Mouse (Mus musculus): Measurements from ENCODE around the gene Zfp747. TPM values are rescaled to one million over a fixed set of nuclear protein-coding genes. Genes with fewer than 3 reads are reported as not detected.
A peak's percentile ranks its signal among the peaks of the same experiment; 100 is the strongest.

Zfp747 gene
- polyA plus RNA-seq, 1 experiment from 2014 or later = 9.1 TPM

DNA sequence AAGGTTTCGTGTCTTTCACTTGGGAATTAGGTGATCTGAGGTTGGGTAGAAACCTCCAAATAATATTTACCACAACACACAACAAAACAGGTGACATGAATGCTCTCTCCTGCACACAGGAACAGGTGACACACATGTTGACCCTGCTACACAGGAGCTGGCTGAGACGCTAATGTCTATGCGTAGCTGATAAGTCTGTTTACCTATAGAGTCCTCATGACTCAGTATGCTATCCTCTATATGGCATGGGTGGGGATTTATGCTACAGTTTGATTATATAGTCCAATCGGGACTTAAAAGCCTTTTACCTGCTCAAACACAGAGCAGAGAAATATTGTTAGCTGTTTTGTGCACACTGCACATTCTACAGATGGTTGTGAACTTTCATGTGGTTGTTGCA lies 15.6 kb downstream of the Zfp747 start:
- H3K4me1 ChIP-seq (ENCODE audit: control insufficient read depth, insufficient read depth, low read length) = peaks cover 6% of the 10 kb centered on the region; the same call in 1 of the 2 replicates
- WGBS = 80% methylated on average over 4 of the region's 4 CpGs
- no peaks in the 10 kb centered on the region for H3K36me3 ChIP-seq (ENCODE audit: control insufficient read depth, insufficient read depth, low read length)
- H3K27ac ChIP-seq (ENCODE audit: low read depth, low read length) = no peak overlapping the region
- ATAC-seq (ENCODE audit: low read depth) = no peak
- H3K4me2 ChIP-seq (ENCODE audit: low read depth, low read length) = no peak overlapping the region
- H3K27me3 ChIP-seq (ENCODE audit: control insufficient read depth, insufficient read depth, low read length) = no peaks in the 10 kb centered on the region
- H3K4me3 ChIP-seq (ENCODE audit: low read depth, low read length) = no peak overlapping the region
- H3K9ac ChIP-seq (replicated peaks; ENCODE audit: low read depth, low read length) = no peak overlapping the region
- no peaks in the 10 kb centered on the region for H3K9me3 ChIP-seq (ENCODE audit: control insufficient read depth, low read length)

DNA sequence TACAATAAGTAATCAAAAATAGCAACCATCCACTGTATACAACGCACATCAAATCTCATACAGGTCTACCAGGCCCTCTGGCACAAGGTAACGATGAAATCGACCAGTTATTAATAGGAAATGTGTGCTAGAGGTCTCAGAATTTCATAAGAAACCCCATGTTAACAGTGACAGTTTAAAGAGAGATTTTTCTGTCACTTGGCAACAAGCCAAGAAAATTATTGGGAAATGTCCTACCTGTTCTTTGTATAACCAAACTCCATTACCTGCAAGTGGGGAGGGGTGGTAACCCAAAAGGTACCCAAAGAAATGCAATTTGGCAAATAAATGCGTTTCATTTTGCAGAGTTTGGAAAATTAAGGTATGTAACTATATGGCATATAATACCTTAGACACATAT lies 17.4 kb downstream of the Zfp747 start:
- Histone ChIP-seq H3K4me2 (ENCODE audit: low read depth, low read length) (no peak overlapping the region), H3K9me3 (ENCODE audit: control insufficient read depth, low read length) (no peaks in the 10 kb centered on the region), H3K27ac (ENCODE audit: low read depth, low read length) (no peak overlapping the region), H3K4me3 (ENCODE audit: low read depth, low read length) (no peak overlapping the region), H3K27me3 (ENCODE audit: control insufficient read depth, insufficient read depth, low read length) (no peaks in the 10 kb centered on the region), H3K9ac (replicated peaks; ENCODE audit: low read depth, low read length) (no peak overlapping the region), H3K36me3 (ENCODE audit: control insufficient read depth, insufficient read depth, low read length) (no peaks in the 10 kb centered on the region), H3K4me1 (ENCODE audit: control insufficient read depth, insufficient read depth, low read length) (peaks cover 3% of the 10 kb centered on the region; the same call in 1 of the 2 replicates)
- WGBS = 73% methylated on average over 4 of the region's 4 CpGs
- no peak for ATAC-seq (ENCODE audit: low read depth)

DNA sequence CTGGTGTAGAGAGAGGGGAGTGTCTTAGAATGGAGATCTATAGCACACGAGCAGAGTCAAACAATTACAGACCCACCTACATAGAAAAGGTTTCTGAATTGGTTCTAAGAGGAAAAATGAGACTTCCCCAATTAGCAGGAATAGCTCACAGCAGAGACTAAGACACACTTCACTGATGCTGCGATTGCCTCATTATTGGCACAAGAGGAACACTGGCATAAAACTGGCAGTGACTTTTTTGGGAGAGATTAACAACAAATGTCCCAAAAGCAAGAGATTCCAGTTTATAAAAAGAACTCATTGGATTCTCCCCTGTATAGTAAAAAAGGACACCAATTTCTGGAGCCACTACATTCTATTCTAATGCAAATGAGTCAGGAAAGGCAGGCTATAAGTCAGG lies 18.0 kb downstream of the Zfp747 start:
- 63% methylated on average over 2 of the region's 2 CpGs for WGBS
- H3K4me2 ChIP-seq (ENCODE audit: low read depth, low read length) = no peak overlapping the region
- H3K4me1 ChIP-seq (ENCODE audit: control insufficient read depth, insufficient read depth, low read length) = no peaks in the 10 kb centered on the region
- H3K9me3 ChIP-seq (ENCODE audit: control insufficient read depth, low read length) = no peaks in the 10 kb centered on the region
- H3K27ac ChIP-seq (ENCODE audit: low read depth, low read length) = no peak overlapping the region
- no peak for ATAC-seq (ENCODE audit: low read depth)
- no peak overlapping the region for H3K4me3 ChIP-seq (ENCODE audit: low read depth, low read length)
- no peak overlapping the region for H3K9ac ChIP-seq (replicated peaks; ENCODE audit: low read depth, low read length)
- no peaks in the 10 kb centered on the region for H3K36me3 ChIP-seq (ENCODE audit: control insufficient read depth, insufficient read depth, low read length)
- no peaks in the 10 kb centered on the region for H3K27me3 ChIP-seq (ENCODE audit: control insufficient read depth, insufficient read depth, low read length)

DNA sequence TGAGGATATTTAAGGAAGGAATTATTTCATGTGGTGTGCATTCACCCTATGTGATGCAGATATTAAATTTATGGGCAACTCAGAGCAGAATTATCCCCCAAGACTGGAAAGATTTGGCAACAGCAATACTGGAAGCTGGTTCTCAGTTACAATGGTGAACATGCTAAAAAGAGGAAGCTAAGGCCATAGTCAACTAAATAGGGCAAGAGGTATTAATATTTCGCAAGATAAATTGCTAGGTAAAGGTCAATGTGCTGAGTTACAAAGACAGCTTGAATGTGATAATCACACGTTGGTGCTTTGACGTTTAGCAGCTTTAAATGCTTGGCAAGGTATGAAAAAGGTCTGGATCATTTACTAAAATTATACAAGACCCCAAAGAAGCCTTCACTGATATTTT lies 20.1 kb downstream of the Zfp747 start:
- Histone ChIP-seq H3K4me1 (ENCODE audit: control insufficient read depth, insufficient read depth, low read length) (no peaks in the 10 kb centered on the region), H3K27ac (ENCODE audit: low read depth, low read length) (no peak overlapping the region), H3K4me2 (ENCODE audit: low read depth, low read length) (no peak overlapping the region), H3K27me3 (ENCODE audit: control insufficient read depth, insufficient read depth, low read length) (no peaks in the 10 kb centered on the region), H3K9ac (replicated peaks; ENCODE audit: low read depth, low read length) (no peak overlapping the region), H3K9me3 (ENCODE audit: control insufficient read depth, low read length) (no peaks in the 10 kb centered on the region), H3K36me3 (ENCODE audit: control insufficient read depth, insufficient read depth, low read length) (no peaks in the 10 kb centered on the region), H3K4me3 (ENCODE audit: low read depth, low read length) (no peak overlapping the region)
- WGBS = 66% methylated on average over 3 of the region's 3 CpGs
- ATAC-seq (ENCODE audit: low read depth) = no peak

DNA sequence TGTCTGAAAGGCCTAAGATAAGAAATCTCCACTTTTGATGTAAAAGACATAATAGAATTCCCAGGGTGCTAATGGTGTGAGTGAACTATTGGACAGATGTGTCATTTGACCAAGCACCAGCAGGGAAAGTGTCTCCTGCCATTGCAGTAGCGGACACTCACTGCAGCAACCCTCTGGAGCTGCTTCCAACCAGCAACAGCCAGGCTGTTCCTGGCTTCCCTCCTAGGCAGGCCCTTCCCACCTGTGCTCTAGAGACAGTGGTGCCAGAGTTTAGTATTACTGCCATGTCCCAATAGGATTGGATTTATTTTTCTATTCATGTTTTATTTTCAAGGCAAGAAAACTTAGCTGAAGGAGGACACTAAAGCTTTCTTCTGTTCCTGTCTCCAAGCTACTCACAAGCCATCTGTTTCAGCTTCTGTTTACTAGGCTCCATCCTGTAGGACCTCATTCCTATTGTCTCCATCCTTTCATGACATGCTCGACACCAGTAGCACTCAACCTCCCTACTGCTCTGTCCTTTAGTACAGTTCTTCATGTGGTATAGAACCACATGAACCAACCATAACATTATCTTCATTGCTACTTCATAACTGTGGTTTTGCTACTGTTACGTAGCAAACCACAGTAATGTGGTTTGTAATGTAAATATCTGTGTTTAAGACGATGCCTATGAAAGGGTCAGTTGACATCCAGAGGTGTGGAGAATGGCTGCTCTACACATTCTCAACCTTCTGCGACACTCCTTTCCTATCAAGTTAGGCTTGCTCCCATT lies 24.4 kb downstream of the Zfp747 start:
- H3K27ac ChIP-seq (ENCODE audit: low read depth, low read length) = no peak overlapping the region
- H3K27me3 ChIP-seq (ENCODE audit: control insufficient read depth, insufficient read depth, low read length) = no peaks in the 10 kb centered on the region
- H3K9ac ChIP-seq (replicated peaks; ENCODE audit: low read depth, low read length) = no peak overlapping the region
- 89% methylated on average over 5 of the region's 5 CpGs for WGBS
- ATAC-seq (ENCODE audit: low read depth) = no peak
- H3K9me3 ChIP-seq (ENCODE audit: control insufficient read depth, low read length) = no peaks in the 10 kb centered on the region
- peaks cover 5% of the 10 kb centered on the region; the same call in 1 of the 2 replicates for H3K4me1 ChIP-seq (ENCODE audit: control insufficient read depth, insufficient read depth, low read length)
- no peaks in the 10 kb centered on the region for H3K36me3 ChIP-seq (ENCODE audit: control insufficient read depth, insufficient read depth, low read length)
- H3K4me3 ChIP-seq (ENCODE audit: low read depth, low read length) = no peak overlapping the region
- no peak overlapping the region for H3K4me2 ChIP-seq (ENCODE audit: low read depth, low read length)

DNA sequence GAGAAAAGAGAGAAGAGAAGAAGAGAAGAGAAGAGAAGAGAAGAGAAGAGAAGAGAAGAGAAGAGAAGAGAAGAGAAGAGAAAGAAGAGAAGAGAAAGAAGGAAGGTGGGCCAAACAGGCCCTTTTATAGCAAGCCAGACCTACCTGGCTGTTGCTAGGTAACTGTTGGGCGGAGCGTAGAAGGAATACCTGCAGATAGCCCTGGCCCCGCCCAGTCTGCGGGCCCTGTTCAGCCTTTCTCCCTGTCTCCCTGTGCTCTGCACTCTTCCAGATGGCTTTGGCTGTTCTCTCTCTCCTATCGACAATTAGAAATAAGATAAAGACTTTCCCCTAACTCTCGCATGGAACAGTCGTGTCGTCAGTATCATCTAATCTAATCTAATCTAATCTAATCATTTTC lies 29.2 kb downstream of the Zfp747 start:
- Histone ChIP-seq H3K27me3 (ENCODE audit: control insufficient read depth, insufficient read depth, low read length) (no peaks in the 10 kb centered on the region), H3K4me1 (ENCODE audit: control insufficient read depth, insufficient read depth, low read length) (peaks cover 11% of the 10 kb centered on the region; the same call in 1 of the 2 replicates), H3K9ac (replicated peaks; ENCODE audit: low read depth, low read length) (no peak overlapping the region), H3K4me2 (ENCODE audit: low read depth, low read length) (peak overlapping the region; percentile 77), H3K36me3 (ENCODE audit: control insufficient read depth, insufficient read depth, low read length) (0 out of 2 replicates have a peak, but pooled peaks cover 13% of the 10 kb centered on the region), H3K4me3 (ENCODE audit: low read depth, low read length) (peak overlapping the region; percentile 93), H3K9me3 (ENCODE audit: control insufficient read depth, low read length) (no peaks in the 10 kb centered on the region), H3K27ac (ENCODE audit: low read depth, low read length) (no peak overlapping the region)
- WGBS = 15% methylated on average over 8 of the region's 8 CpGs
- ATAC-seq (ENCODE audit: low read depth) = no peak

DNA sequence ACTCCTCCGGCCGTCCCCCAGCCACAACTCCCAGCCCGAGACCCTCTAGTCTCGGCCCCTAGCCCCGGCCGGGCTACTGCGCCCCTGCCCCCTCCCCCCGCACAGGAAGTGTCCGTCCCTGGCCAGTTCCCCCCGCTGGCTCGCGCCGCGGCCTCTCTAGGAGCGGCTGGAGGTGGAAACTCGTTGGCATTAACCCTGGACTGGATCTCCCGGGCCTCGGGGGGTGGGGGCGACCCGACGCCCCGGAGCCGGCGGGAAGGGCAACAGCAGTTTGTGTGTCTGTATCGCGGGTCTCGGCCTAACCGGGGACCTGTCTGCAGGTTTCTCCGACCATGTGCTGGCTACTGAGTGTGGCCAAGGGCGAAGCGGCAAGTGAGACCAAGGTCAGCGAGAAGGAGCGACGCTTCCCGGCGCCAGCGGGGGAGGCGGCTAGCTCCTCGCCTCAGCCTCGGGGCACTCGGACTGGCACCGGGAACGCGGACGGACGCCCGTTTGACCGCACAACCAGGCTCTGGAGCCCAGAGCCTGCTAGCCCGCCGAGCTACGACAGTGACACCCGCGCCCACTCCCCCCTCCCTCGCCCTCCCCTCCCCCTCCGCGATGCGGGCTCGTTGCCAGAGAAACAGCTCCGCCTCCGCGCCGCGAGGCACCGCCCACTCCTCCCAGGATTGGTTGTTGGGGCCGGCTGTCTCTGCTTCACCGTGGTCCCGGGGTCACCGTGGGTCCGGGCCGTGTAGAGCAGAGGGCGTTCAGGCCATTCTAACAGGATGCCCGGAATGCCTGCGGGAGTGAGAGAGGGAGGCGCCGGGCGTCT lies 30.1 kb downstream of the Zfp747 start, which contains the start of gene Zfp768:
Gene Zfp768, minus strand, starts transcription at position 78 of the 814 bp plus-strand sequence.
- Histone ChIP-seq H3K27me3 (ENCODE audit: control insufficient read depth, insufficient read depth, low read length) (no peaks in the 10 kb centered on the region), H3K4me3 (ENCODE audit: low read depth, low read length) (peak within 1 kb of the TSS; percentile 93), H3K9me3 (ENCODE audit: control insufficient read depth, low read length) (no peaks in the 10 kb centered on the region), H3K9ac (replicated peaks; ENCODE audit: low read depth, low read length) (peak within 1 kb of the TSS; percentile 97), H3K4me1 (ENCODE audit: control insufficient read depth, insufficient read depth, low read length) (peaks cover 11% of the 10 kb centered on the region; the same call in 1 of the 2 replicates), H3K4me2 (ENCODE audit: low read depth, low read length) (peak within 1 kb of the TSS; percentile 77), H3K27ac (ENCODE audit: low read depth, low read length) (peak within 1 kb of the TSS; percentile 93), H3K36me3 (ENCODE audit: control insufficient read depth, insufficient read depth, low read length) (0 out of 2 replicates have a peak, but pooled peaks cover 13% of the 10 kb centered on the region)
- under 1% methylated on average over 75 of the region's 76 CpGs for WGBS
- ATAC-seq (ENCODE audit: low read depth) = peak; percentile 94

DNA sequence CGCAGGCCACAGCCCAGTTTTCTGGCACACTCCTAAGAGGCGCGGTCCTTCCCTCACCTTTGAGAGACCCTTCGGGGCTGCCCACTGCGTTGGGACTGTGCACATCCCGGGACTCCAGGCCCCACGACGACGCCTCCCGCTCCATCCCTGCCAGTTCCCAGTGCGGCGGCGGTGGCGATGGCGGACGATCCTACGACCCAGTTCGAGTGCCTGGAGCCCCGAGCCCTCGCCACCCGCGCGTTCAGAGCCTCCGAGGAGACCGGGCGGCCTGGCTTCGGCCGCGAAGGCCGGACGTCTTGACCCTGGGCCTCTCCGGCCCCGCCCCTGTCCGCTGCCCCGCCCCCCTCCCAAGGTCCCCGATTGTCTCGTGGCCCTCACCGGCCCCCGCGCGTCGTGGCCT lies 30.8 kb downstream of the Zfp747 start:
- Histone ChIP-seq H3K4me1 (ENCODE audit: control insufficient read depth, insufficient read depth, low read length) (peaks cover 11% of the 10 kb centered on the region; the same call in 1 of the 2 replicates), H3K27ac (ENCODE audit: low read depth, low read length) (peak overlapping the region; percentile 93), H3K36me3 (ENCODE audit: control insufficient read depth, insufficient read depth, low read length) (0 out of 2 replicates have a peak, but pooled peaks cover 13% of the 10 kb centered on the region), H3K9me3 (ENCODE audit: control insufficient read depth, low read length) (no peaks in the 10 kb centered on the region), H3K4me3 (ENCODE audit: low read depth, low read length) (peak overlapping the region; percentile 93), H3K27me3 (ENCODE audit: control insufficient read depth, insufficient read depth, low read length) (no peaks in the 10 kb centered on the region), H3K4me2 (ENCODE audit: low read depth, low read length) (peak overlapping the region; percentile 77), H3K9ac (replicated peaks; ENCODE audit: low read depth, low read length) (peak overlapping the region; percentile 97)
- whole genome bisulfite sequencing = under 1% methylated on average over 37 of the region's 42 CpGs
- ATAC-seq (ENCODE audit: low read depth) = peak; percentile 45

All from neural tube, embryonic 14.5 days (tissue).